Mouse (Mus musculus) kidney, postnatal 36 days (tissue): Measurements from ENCODE around the gene Cd244a.

ENCODE experiments used
- DNase-seq, 2 experiments: peaks; one replicate each; pipeline ENCODE4 v3.0.0; 2021 to 2022; ENCODE audit warnings: mixed read lengths in 2 of 2

Gene Cd244a

DNA sequence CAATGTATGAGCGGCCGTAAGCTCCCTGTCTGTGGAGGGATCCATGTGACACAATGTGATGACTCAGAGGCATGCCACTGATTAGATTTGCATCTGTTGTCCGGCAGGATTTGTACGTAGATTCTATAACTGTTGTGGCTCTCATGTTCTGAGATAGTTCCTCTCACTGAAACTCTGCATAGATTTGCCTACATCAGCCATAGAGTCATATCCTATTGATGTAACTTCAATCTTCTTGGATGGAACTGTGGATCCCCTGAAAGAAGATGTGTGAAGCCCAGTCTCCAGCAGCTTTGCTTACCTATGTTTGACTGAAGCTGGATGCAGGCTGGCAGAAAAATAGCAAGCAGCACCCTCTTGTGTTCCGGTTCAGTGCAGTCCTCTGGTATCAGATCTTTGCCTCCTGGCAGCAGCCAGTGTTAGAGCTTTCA, 99.6 kb downstream of the Cd244a start:
- DNase-seq = peak in 1 of 2 experiments; percentile 13
